Mouse (Mus musculus) hindbrain, embryonic 16.5 days (tissue): ENCODE results near the gene Fiz1. TPM values are rescaled to one million over a fixed set of nuclear protein-coding genes. Genes with fewer than 3 reads are reported as not detected.

Experiments
- ATAC-seq: fragments of 200-750 bp; cut with Nextera tagmentation; 2 replicates; pipeline ENCODE4 v1.8.0; 2017; ENCODE audit warnings: moderate TSS enrichment, moderate library complexity
- H3K27ac ChIP-seq: fragments of 300-500 bp; sonication (generic); 2 replicates; pipeline ENCODE4 v1.5.1; 2014; ENCODE audit warnings: low read depth, mild to moderate bottlenecking, control low read depth, low read length, moderate library complexity
- H3K27me3 ChIP-seq: fragments of 300-500 bp; sonication (generic); replicated peaks from 2 replicates; pipeline ENCODE4 v1.6.1; 2014; ENCODE audit warnings: low read length; ENCODE audit not compliant: control insufficient read depth, insufficient read depth
- H3K36me3 ChIP-seq: fragments of 300-500 bp; sonication (generic); 2 replicates; pipeline ENCODE4 v1.6.1; 2014; ENCODE audit warnings: mild to moderate bottlenecking, low read length, moderate library complexity, mixed read lengths; ENCODE audit not compliant: control insufficient read depth, insufficient read depth
- H3K4me1 ChIP-seq: fragments of 300-500 bp; sonication (generic); 2 replicates; pipeline ENCODE4 v1.6.1; 2014; ENCODE audit warnings: low read depth, low read length; ENCODE audit not compliant: control insufficient read depth, insufficient read depth
- H3K4me2 ChIP-seq: fragments of 300-500 bp; sonication (generic); 2 replicates; pipeline ENCODE4 v1.6.1; 2014; ENCODE audit warnings: mild to moderate bottlenecking, low read length, control low read depth, moderate library complexity
- H3K4me3 ChIP-seq: fragments of 300-500 bp; sonication (generic); 2 replicates; pipeline ENCODE4 v1.5.1; 2014; ENCODE audit warnings: mild to moderate bottlenecking, low read length, control low read depth, moderate library complexity
- H3K9ac ChIP-seq: fragments of 300-500 bp; sonication (generic); 2 replicates; pipeline ENCODE4 v1.6.1; 2014; ENCODE audit warnings: low read depth, mild to moderate bottlenecking, control low read depth, low read length, moderate library complexity
- H3K9me3 ChIP-seq: fragments of 300-500 bp; sonication (generic); 2 replicates; pipeline ENCODE4 v1.6.1; 2014; ENCODE audit warnings: mild to moderate bottlenecking, low read length, moderate library complexity; ENCODE audit not compliant: control insufficient read depth
- WGBS: fragments of 180-500 bp; shearing (Covaris S2); extraction: QIAGEN DNeasy Blood & Tissue Kit; methylation state at CpG from one replicate; pipeline ENCODE4 v1.1.7; 2014; 5-methylcytosine and 5-hydroxymethylcytosine counted together
- polyA plus RNA-seq: library from polyadenylated mRNA; unstranded; fragments of >200 nt; fragmentation: Nextera tagmentation; extraction: Ambion mirVana; gene quantifications from 2 replicates; pipeline ENCODE4 v1.2.1, GENCODE M21; 2015

Gene Fiz1
- polyA plus RNA-seq, 1 experiment from 2014 or later: 28.8 TPM

- Histone ChIP-seq H3K36me3 (no peaks in the 10 kb centered on the region), H3K9me3 (no peaks in the 10 kb centered on the region), H3K27me3 (peaks cover 6% of the 10 kb centered on the region), H3K4me2 (peak overlapping the region; percentile 78), H3K4me3 (peak overlapping the region; percentile 46), H3K9ac (peak overlapping the region; percentile 66), H3K4me1 (peaks cover 52% of the 10 kb centered on the region), H3K27ac (no peak overlapping the region; the same call in 1 of the 2 replicates)
- no peak for ATAC-seq
- 36% methylated on average over 8 of the region's 8 CpGs for WGBS
These were observed 42.9 kb upstream of the Fiz1 start for GRCm38 (mm10) chr7:5057381-5057780.

GRCm38 (mm10) chr7:5056651-5057263 is 42.3 kb upstream of the Fiz1 start:
- WGBS: 2% methylated on average over 49 of the region's 55 CpGs
- peak overlapping the region; percentile 46 for H3K4me3 ChIP-seq
- H3K9me3 ChIP-seq: no peaks in the 10 kb centered on the region
- peak overlapping the region; percentile 78 for H3K4me2 ChIP-seq
- peak overlapping the region; percentile 83 for H3K27ac ChIP-seq
- peaks cover 6% of the 10 kb centered on the region for H3K27me3 ChIP-seq
- ATAC-seq: peak; percentile 25
- H3K4me1 ChIP-seq: peaks cover 57% of the 10 kb centered on the region
- H3K9ac ChIP-seq: peak overlapping the region; percentile 66
- H3K36me3 ChIP-seq: no peaks in the 10 kb centered on the region

DNA sequence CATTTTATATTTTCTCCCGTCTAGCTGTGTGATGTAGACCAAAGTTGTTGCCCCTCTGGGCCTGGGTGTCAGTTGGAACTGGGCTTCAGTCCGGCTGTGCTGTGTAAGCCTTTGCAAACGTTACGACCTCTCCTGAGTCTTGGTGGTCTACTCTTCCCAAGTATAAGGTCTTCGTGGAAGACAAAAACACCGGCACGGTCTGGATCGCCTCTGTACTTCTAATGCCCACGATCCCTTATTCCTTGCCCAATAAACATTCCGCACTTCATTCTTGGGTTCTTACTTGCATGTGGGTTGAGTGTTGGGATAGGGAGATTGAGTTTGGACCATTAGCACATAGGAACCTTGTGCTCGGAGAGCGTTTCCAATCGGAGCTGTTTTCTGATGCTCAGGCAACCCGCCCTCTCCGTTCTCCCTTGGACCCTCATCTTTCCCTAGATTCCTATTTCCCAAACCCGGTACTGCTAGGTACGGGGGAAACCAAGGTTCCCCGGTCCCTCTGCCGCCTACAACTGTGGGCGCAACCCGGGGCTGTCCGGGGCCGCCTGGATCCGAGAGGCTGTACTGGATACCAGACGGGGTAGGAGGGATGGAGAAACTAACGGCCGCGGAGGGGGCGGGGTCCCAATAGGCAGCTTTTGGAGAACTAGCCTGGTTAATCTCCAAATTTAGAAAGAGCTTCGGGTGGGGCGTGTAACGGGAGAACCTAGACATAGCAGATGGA is 39.1 kb upstream of the Fiz1 start:
- H3K36me3 ChIP-seq: no peaks in the 10 kb centered on the region
- H3K9me3 ChIP-seq: no peaks in the 10 kb centered on the region
- H3K4me3 ChIP-seq: peak overlapping the region; percentile 79
- H3K9ac ChIP-seq: peak overlapping the region; percentile 91
- H3K27ac ChIP-seq: peak overlapping the region; percentile 65
- no peak for ATAC-seq
- WGBS: 9% methylated on average over 32 of the region's 32 CpGs
- peak overlapping the region; percentile 79 for H3K4me2 ChIP-seq
- peaks cover 6% of the 10 kb centered on the region for H3K27me3 ChIP-seq
- H3K4me1 ChIP-seq: peaks cover 44% of the 10 kb centered on the region

DNA sequence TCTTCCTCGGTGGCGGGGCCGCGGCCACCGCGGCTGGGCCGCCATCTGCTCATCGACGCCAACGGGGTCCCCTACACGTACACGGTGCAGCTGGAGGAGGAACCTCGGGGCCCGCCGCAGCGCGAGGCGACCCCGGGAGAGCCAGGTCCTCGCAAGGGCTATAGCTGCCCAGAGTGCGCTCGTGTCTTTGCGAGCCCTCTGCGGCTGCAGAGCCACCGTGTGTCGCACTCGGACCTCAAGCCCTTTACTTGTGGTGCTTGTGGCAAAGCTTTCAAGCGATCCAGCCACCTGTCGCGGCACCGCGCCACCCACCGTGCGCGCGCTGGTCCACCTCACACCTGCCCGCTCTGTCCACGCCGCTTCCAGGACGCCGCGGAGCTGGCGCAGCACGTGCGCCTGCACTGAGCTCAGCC is 38.4 kb upstream of the Fiz1 start:
- peaks cover 44% of the 10 kb centered on the region for H3K4me1 ChIP-seq

GRCm38 (mm10) chr7:5052438-5052837 is 37.9 kb upstream of the Fiz1 start:
- Histone ChIP-seq H3K27ac (no peak overlapping the region; the same call in 1 of the 2 replicates), H3K4me1 (peaks cover 39% of the 10 kb centered on the region), H3K4me2 (peak overlapping the region; percentile 79), H3K27me3 (peaks cover 6% of the 10 kb centered on the region), H3K4me3 (peak overlapping the region; percentile 79), H3K36me3 (no peaks in the 10 kb centered on the region), H3K9me3 (no peaks in the 10 kb centered on the region), H3K9ac (peak overlapping the region; percentile 91)
- no peak for ATAC-seq
- 2% methylated on average over 12 of the region's 12 CpGs for WGBS

More for the DNA sequence above, 38.4 kb upstream of the Fiz1 start:
- no peaks in the 10 kb centered on the region for H3K9me3 ChIP-seq
- peak overlapping the region; percentile 79 for H3K4me2 ChIP-seq
- no peaks in the 10 kb centered on the region for H3K36me3 ChIP-seq
- H3K27me3 ChIP-seq: peaks cover 6% of the 10 kb centered on the region
- peak overlapping the region; percentile 79 for H3K4me3 ChIP-seq
- no peak overlapping the region for H3K27ac ChIP-seq
- 4% methylated on average over 43 of the region's 45 CpGs for WGBS
- H3K9ac ChIP-seq: peak overlapping the region; percentile 91
- ATAC-seq: no peak

- H3K4me1 ChIP-seq: peaks cover 39% of the 10 kb centered on the region
- H3K27me3 ChIP-seq: peaks cover 6% of the 10 kb centered on the region
- H3K9ac ChIP-seq: peak within 1 kb of the TSS; percentile 91
- no peaks in the 10 kb centered on the region for H3K9me3 ChIP-seq
- H3K4me2 ChIP-seq: peak within 1 kb of the TSS; percentile 79
- ATAC-seq: peak; percentile 84
- WGBS: under 1% methylated on average over 65 of the region's 65 CpGs
- peak within 1 kb of the TSS; percentile 79 for H3K4me3 ChIP-seq
- H3K36me3 ChIP-seq: no peaks in the 10 kb centered on the region
- peak within 1 kb of the TSS; percentile 91 for H3K27ac ChIP-seq
These were observed 37.0 kb upstream of the Fiz1 start, which contains the start of gene Zfp580 for GRCm38 (mm10) chr7:5051193-5052192. TSS of gene Zfp580 (plus strand) at chr7:5051538.

DNA sequence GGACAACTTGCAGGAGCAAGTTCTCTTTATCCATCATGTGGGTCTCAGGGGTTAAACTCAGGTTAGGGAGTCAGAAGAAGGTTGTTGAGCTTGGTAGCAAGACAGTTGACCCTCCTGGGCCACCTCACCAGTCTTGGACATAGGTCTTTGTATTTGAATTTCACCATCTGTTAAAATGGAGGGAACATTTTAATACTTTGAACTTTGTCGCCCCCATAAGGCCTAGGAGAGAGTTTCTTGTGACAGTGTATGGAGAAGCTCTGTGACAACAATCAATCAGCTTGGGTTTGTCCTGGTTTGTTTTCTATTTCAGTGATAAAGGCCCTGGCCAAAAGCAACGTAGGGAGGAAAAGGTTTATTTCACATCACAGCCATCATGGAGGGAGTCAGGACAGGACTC is 32.8 kb upstream of the Fiz1 start:
- no peak overlapping the region for H3K4me3 ChIP-seq
- WGBS: 31% methylated on average over 2 of the region's 2 CpGs
- peaks cover 11% of the 10 kb centered on the region for H3K4me1 ChIP-seq
- no peaks in the 10 kb centered on the region for H3K27me3 ChIP-seq
- H3K27ac ChIP-seq: no peak overlapping the region
- no peak for ATAC-seq
- no peak overlapping the region for H3K9ac ChIP-seq
- no peak overlapping the region for H3K4me2 ChIP-seq
- H3K9me3 ChIP-seq: no peaks in the 10 kb centered on the region
- H3K36me3 ChIP-seq: no peaks in the 10 kb centered on the region

- 64% methylated on average over 2 of the region's 2 CpGs for WGBS
These were observed 31.6 kb upstream of the Fiz1 start for GRCm38 (mm10) chr7:5046112-5046511.

More at GRCm38 (mm10) chr7:5046112-5046511, 31.6 kb upstream of the Fiz1 start:
- no peak overlapping the region for H3K9ac ChIP-seq
- no peaks in the 10 kb centered on the region for H3K27me3 ChIP-seq
- no peak overlapping the region for H3K4me3 ChIP-seq
- H3K4me1 ChIP-seq: peaks cover 6% of the 10 kb centered on the region
- no peak overlapping the region for H3K4me2 ChIP-seq
- H3K36me3 ChIP-seq: no peaks in the 10 kb centered on the region
- H3K9me3 ChIP-seq: no peaks in the 10 kb centered on the region
- H3K27ac ChIP-seq: no peak overlapping the region
- no peak for ATAC-seq
